Mouse (Mus musculus): ENCODE data around the gene Ppp5c.

- TF ChIP-seq POLR2A (IDR thresholded peaks at IDR 0.05; ENCODE audit: low read depth, low read length) (no peak), CTCF (conservative IDR thresholded peaks at IDR 0.05; ENCODE audit: insufficient read depth, insufficient read length, low read depth, low read length) (no peak)
These were observed 39.3 kb upstream of the Ppp5c start for GRCm38 (mm10) chr7:17067000-17067399.
